Mouse (Mus musculus): ENCODE measurements around the gene Rrp9.

- no peak for TF ChIP-seq CTCF (IDR thresholded peaks at IDR 0.05; ENCODE audit: borderline replicate concordance, insufficient read depth, low read length)
- no peak for TF ChIP-seq POLR2A (IDR thresholded peaks at IDR 0.05; ENCODE audit: low read depth, low read length)
Measured at GRCm38 (mm10) chr9:106428719-106429220, 47.0 kb upstream of the Rrp9 start.
